Mouse (Mus musculus) intestine, postnatal 0 days (tissue): ENCODE results near the gene Smad6. TPM values are rescaled to one million over a fixed set of nuclear protein-coding genes. Genes with fewer than 3 reads are reported as not detected.

Experiments used
- ATAC-seq: fragments of 200-750 bp; cut with Nextera tagmentation; 2 replicates; pipeline ENCODE4 v1.8.0; 2017; ENCODE audit warnings: mild to moderate bottlenecking, moderate TSS enrichment, moderate library complexity
- H3K27ac ChIP-seq: fragments of 300-500 bp; sonication (generic); 2 replicates; pipeline ENCODE4 v1.5.1; 2014; ENCODE audit warnings: mild to moderate bottlenecking, low read depth, low read length, moderate library complexity
- H3K27me3 ChIP-seq: fragments of 300-500 bp; sonication (generic); replicated peaks from 2 replicates; pipeline ENCODE4 v1.6.1; 2014; ENCODE audit warnings: low read length, mixed read lengths; ENCODE audit not compliant: control insufficient read depth, insufficient read depth
- H3K36me3 ChIP-seq: fragments of 300-500 bp; sonication (generic); 2 replicates; pipeline ENCODE4 v1.6.1; 2014; ENCODE audit warnings: mild to moderate bottlenecking, moderate library complexity; ENCODE audit not compliant: control insufficient read depth, insufficient read depth
- H3K4me1 ChIP-seq: fragments of 300-500 bp; sonication (generic); replicated peaks from 2 replicates; pipeline ENCODE4 v1.6.1; 2014; ENCODE audit warnings: antibody characterized with exemption, low read length, mixed read lengths; ENCODE audit not compliant: control insufficient read depth, insufficient read depth
- H3K4me2 ChIP-seq: fragments of 300-500 bp; sonication (generic); replicated peaks from 2 replicates; pipeline ENCODE4 v1.6.1; 2014; ENCODE audit warnings: low read depth, mild to moderate bottlenecking, moderate library complexity
- H3K4me3 ChIP-seq: fragments of 300-500 bp; sonication (generic); 2 replicates; pipeline ENCODE4 v1.5.1; 2014; ENCODE audit warnings: low read depth, low read length
- H3K9ac ChIP-seq: fragments of 300-500 bp; sonication (generic); 2 replicates; pipeline ENCODE4 v1.6.1; 2014; ENCODE audit warnings: mild to moderate bottlenecking, low read depth, low read length
- H3K9me3 ChIP-seq: fragments of 300-500 bp; sonication (generic); 2 replicates; pipeline ENCODE4 v1.6.1; 2016; ENCODE audit warnings: mixed run types; ENCODE audit not compliant: control insufficient read depth
- CTCF ChIP-seq: sonication (generic); IDR thresholded peaks from 2 replicates; pipeline ENCODE4 v1.5.1; 2016; ENCODE audit warnings: low read depth, mild to moderate bottlenecking, control low read depth, antibody characterized with exemption, moderate library complexity
- WGBS: fragments of 180-500 bp; shearing (Covaris S2); extraction: QIAGEN DNeasy Blood & Tissue Kit; methylation state at CpG from one replicate; pipeline ENCODE4 v1.1.7; 2014; 5-methylcytosine and 5-hydroxymethylcytosine counted together
- polyA plus RNA-seq: library from polyadenylated mRNA; unstranded; fragments of >200 nt; fragmentation: Nextera tagmentation; extraction: Ambion mirVana; gene quantifications from 2 replicates; pipeline ENCODE4 v1.2.1, GENCODE M21; 2015

Gene Smad6
- polyA plus RNA-seq, 1 experiment from 2014 or later: 6.1 TPM

GRCm38 (mm10) chr9:63909618-63910017 is 112.2 kb downstream of the Smad6 start:
- no peaks in the 10 kb centered on the region for H3K27me3 ChIP-seq
- H3K27ac ChIP-seq: no peak overlapping the region
- TF ChIP-seq CTCF: peak; percentile 97
- H3K4me2 ChIP-seq: no peak overlapping the region
- no peak overlapping the region for H3K9ac ChIP-seq
- H3K4me1 ChIP-seq: no peaks in the 10 kb centered on the region
- WGBS: 8% methylated on average over 5 of the region's 5 CpGs
- H3K4me3 ChIP-seq: no peak overlapping the region
- ATAC-seq: peak; percentile 55
- no peaks in the 10 kb centered on the region for H3K9me3 ChIP-seq
- H3K36me3 ChIP-seq: no peaks in the 10 kb centered on the region

- Histone ChIP-seq H3K36me3 (no peaks in the 10 kb centered on the region), H3K4me1 (no peaks in the 10 kb centered on the region), H3K9ac (no peak overlapping the region), H3K27ac (no peak overlapping the region), H3K9me3 (no peaks in the 10 kb centered on the region), H3K4me2 (no peak overlapping the region), H3K27me3 (no peaks in the 10 kb centered on the region), H3K4me3 (no peak overlapping the region)
- no peak for TF ChIP-seq CTCF
- ATAC-seq: no peak
- 89% methylated on average over 2 of the region's 2 CpGs for WGBS
Observed at GRCm38 (mm10) chr9:63904543-63904942, 117.3 kb downstream of the Smad6 start.

Other genes with a start within 250 kb of the Smad6 start
- gene Lctl, start 95.1 kb upstream of the Smad6 start, polyA plus RNA-seq: 0.09 and 0.22 TPM in 2 replicates
- gene Zwilch, start 151.0 kb upstream of the Smad6 start, polyA plus RNA-seq: 3.0 and 4.1 TPM in 2 replicates
- gene Rpl4, start 151.3 kb upstream of the Smad6 start, polyA plus RNA-seq: 575 and 580 TPM in 2 replicates
- 32.9 and 36.7 TPM in 2 replicates for gene Snapc5, start 157.2 kb upstream of the Smad6 start, polyA plus RNA-seq
- gene Uchl4, start 213.1 kb upstream of the Smad6 start, polyA plus RNA-seq: 1.8 and 2.0 TPM in 2 replicates
- gene Map2k1, start 231.6 kb upstream of the Smad6 start, polyA plus RNA-seq: 82.1 and 84.0 TPM in 2 replicates